Mouse (Mus musculus) Patski (cell line): ENCODE results near the gene Fam20a. TPM values are rescaled to one million over a fixed set of nuclear protein-coding genes. Genes with fewer than 3 reads are reported as not detected.

Experiments used
- ATAC-seq: fragments of 100-300 bp; one replicate; pipeline ENCODE4 v1.8.0; 2021
- CTCF ChIA-PET: fragments of 350-600 bp; sonication (Branson Sonifier 250); formaldehyde crosslinking; loops from one replicate; lab custom pipeline; 2022; ENCODE audit warnings: inconsistent platforms; lab: Charles Lee
- POLR2A ChIA-PET: fragments of 350-600 bp; sonication (Branson Sonifier 250); formaldehyde crosslinking; loops from one replicate; lab custom pipeline; 2022; ENCODE audit warnings: antibody characterized with exemption, inconsistent platforms; lab: Charles Lee
- DNase-seq: peaks from one replicate; pipeline ENCODE4 v3.0.0-alpha.2; 2011; ENCODE audit warnings: low read depth, low spot score
- H3K27me3 ChIP-seq: fragments of 371-371 bp; one replicate; pipeline ENCODE4 v1.5.1; 2021
- CTCF ChIP-seq: fragments of 100-300 bp; IDR thresholded peaks from one replicate; pipeline ENCODE4 v1.5.1; 2021
- in situ Hi-C: fragments of 300-500 bp; cut with MboI; formaldehyde crosslinking; loops from 3 replicates; pipeline ENCODE4 v1.11.1; 2018; ENCODE audit warnings: low pct_unique_long_range_greater_than_20kb, mixed read lengths
- polyA plus RNA-seq: library from polyadenylated mRNA; unstranded; gene quantifications from one replicate; pipeline ENCODE4 v1.2.3, GENCODE M21; 2021

Fam20a gene
- polyA plus RNA-seq, 1 experiment from 2014 or later: 0.14 TPM

- in situ Hi-C loops: no loop called here
- ChIA-PET CTCF (interaction anchor here (1.5 kb wide), 1 partner anchor 14 kb away, joined by 3 read pairs; the partner anchor contains the start of gene Fam20a), POLR2A (no interaction called here)
- ATAC-seq (no peak), DNase-seq (no peak)
- TF ChIP-seq CTCF: no peak
- peaks cover 4% of the 10 kb centered on the region for H3K27me3 ChIP-seq
These were observed 14.3 kb upstream of the Fam20a start for GRCm38 (mm10) chr11:109736406-109736805.

DNA sequence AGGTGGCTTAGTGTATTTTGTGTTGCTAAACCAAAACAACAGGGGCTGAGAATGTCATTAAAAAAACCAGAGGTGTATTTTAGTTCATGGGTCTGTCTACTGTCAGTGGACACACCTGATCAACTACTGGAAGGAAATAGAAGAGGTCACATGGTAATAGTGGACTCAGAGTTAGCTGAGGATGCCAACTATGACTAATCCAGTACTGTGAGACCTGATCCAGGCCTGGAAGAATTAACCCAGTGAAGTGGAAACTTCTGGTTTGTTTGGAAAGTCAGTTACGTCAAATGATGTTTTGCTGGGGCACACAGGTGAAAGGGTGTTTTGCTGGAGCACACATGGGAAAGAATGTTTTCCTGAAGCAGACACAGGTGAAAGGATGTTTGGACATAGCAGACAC lies 12.3 kb upstream of the Fam20a start:
- CTCF ChIA-PET: no interaction called here
- in situ Hi-C loops: no loop called here

GRCm38 (mm10) chr11:109732726-109733438 lies 10.8 kb upstream of the Fam20a start:
- TF ChIP-seq CTCF: no peak
- ChIA-PET POLR2A (no interaction called here), CTCF (no interaction called here)
- in situ Hi-C loops: no loop called here
- DNase-seq (no peak), ATAC-seq (no peak)
- peaks cover 4% of the 10 kb centered on the region for H3K27me3 ChIP-seq

More for the DNA sequence above, 12.3 kb upstream of the Fam20a start:
- DNase-seq (no peak), ATAC-seq (no peak)
- no peak for TF ChIP-seq CTCF
- H3K27me3 ChIP-seq: peaks cover 4% of the 10 kb centered on the region
- POLR2A ChIA-PET: no interaction called here

DNA sequence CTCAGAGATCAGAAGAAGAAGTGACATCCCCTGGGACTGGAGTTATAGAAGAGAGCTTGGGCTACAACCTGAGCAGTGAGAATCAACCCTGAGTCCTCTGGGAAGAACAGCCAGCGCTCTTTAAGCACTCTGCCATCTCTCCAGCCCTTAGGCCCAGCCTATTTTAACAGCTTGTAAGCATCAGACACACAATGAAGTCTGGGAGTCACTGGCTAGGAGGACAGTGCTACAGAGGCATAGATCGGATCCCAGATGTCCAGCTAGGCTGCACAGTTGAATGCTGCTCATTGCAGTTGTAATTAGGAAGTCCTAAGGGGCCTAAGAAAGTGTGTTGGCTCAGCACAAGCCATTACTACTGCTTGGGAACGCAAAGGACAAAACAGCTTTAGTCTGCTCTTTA lies 6.3 kb upstream of the Fam20a start:
- POLR2A ChIA-PET: no interaction called here
- DNase-seq (no peak), ATAC-seq (no peak)
- in situ Hi-C loops: no loop called here
- TF ChIP-seq CTCF: no peak
- H3K27me3 ChIP-seq: no peaks in the 10 kb centered on the region
- CTCF ChIA-PET: no interaction called here

GRCm38 (mm10) chr11:109722711-109723110 lies 632 bp upstream of the Fam20a start:
- POLR2A ChIA-PET: interaction anchor here (0.6 to 1.0 kb wide), 2 partner anchors 51 to 72 kb away, joined by 5 to 6 read pairs; no protein-coding TSS in a partner anchor
- CTCF ChIA-PET: interaction anchor here (1.1 to 1.5 kb wide), 3 partner anchors 15 to 54 kb away, joined by 3 to 4 read pairs (median 3); no protein-coding TSS in a partner anchor
- no peak for TF ChIP-seq CTCF
- ATAC-seq (no peak), DNase-seq (no peak)
- in situ Hi-C loops: no loop called here
- H3K27me3 ChIP-seq: peaks cover 19% of the 10 kb centered on the region

DNA sequence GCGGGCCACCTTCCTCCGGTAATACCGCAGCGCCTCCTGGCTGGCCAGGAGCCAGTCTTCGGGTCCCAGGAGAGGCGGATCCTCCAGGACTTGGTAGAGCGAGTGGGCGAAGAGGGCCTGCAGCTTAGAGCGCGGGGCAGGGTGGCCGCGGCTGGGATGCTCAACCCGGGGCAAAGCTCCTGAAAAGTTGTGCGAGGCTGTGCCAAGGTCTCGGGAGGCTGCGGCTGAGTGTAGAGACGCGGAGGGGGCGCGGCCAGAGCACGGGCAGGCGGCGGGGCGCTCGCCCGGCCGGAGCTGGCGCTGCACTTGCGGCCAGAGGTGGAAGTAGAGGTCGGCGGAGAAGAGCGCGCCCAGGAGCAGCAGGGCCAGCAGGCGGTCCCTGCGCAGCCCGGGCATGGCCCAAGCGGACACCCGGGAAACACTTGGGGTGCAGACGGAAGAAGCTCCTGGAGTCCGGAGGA lies 729 bp downstream of the Fam20a start:
- peak; percentile 37 for ATAC-seq
- ChIA-PET POLR2A (no interaction called here), CTCF (interaction anchor here (1.1 to 1.5 kb wide), 3 partner anchors 16 to 53 kb away, joined by 3 to 4 read pairs (median 3); no protein-coding TSS in a partner anchor)
- in situ Hi-C loops: no loop called here
- no peak for TF ChIP-seq CTCF
- H3K27me3 ChIP-seq: peaks cover 30% of the 10 kb centered on the region
- no peak for DNase-seq

- in situ Hi-C loops: no loop called here
- CTCF ChIA-PET: no interaction called here
- POLR2A ChIA-PET: no interaction called here
- peaks cover 30% of the 10 kb centered on the region for H3K27me3 ChIP-seq
- ATAC-seq (no peak), DNase-seq (no peak)
- no peak for TF ChIP-seq CTCF
These were observed 1.2 kb downstream of the Fam20a start for GRCm38 (mm10) chr11:109720809-109721319.

DNA sequence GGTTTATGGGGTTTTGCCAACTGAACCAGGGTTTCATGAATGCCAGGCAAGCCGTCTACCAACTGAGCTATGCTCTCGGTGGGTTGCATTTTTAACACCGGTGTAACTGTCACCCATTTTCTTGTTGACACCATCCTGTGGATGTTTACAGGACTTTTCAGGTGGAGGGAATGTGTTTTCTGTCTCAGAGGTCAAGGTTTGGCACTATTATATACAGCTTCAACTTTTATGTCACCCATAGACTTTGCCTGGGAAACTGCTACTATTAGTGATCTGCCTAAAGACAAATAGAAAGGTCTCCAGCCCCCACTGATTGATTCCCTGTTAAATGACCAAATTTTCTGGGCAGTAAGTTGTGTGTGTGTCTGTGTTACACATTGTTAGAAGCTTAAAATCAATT lies 2.7 kb downstream of the Fam20a start:
- no peak for DNase-seq
- ChIA-PET CTCF (no interaction called here), POLR2A (no interaction called here)
- no peak for TF ChIP-seq CTCF
- in situ Hi-C loops: no loop called here
- ATAC-seq: no peak
- H3K27me3 ChIP-seq: peaks cover 30% of the 10 kb centered on the region

DNA sequence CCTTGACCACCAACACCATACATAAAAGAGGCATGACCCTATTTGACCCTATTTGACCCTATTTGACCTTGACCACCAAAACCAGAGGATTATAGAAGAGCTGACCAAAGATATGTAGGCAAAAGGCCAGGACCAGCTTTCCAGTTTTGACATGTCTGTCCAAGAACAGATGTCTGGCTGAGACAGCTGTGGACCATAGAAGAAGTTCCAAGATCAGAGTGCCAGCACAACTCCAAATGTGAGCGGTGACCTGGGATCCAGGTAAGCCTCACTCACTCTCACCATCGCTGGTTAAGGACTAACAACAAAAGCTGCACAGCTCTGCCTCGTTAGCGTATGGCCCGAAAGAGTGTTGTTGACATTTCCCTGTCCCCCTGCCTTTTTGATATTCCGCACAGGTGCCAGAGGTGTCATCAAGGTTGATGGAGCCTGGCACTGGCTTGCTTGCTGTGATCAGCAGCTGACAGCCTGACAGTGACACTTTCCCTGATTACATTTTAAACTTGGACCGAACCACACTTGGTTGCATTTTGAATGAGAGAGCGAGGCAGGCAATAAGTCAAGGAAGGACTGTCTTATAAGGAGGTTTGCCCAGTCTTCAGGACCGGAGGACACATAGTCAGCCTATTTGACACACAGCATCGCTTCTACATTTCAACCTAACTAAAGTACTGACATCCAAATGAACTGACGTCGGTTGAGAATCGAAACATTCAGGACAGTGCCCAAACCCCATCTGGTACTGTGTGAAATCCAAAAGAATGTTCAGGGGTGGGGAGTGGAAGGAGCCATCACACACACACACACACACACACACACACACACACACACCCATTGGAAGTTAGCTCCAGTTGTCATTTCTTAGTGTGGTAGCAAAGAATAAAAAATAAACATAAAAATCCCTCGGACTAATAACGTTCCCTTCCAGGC lies 3.8 kb downstream of the Fam20a start:
- in situ Hi-C loops: no loop called here
- ATAC-seq: no peak
- ChIA-PET CTCF (no interaction called here), POLR2A (no interaction called here)
- H3K27me3 ChIP-seq: peaks cover 30% of the 10 kb centered on the region
- no peak for TF ChIP-seq CTCF
- DNase-seq: no peak

DNA sequence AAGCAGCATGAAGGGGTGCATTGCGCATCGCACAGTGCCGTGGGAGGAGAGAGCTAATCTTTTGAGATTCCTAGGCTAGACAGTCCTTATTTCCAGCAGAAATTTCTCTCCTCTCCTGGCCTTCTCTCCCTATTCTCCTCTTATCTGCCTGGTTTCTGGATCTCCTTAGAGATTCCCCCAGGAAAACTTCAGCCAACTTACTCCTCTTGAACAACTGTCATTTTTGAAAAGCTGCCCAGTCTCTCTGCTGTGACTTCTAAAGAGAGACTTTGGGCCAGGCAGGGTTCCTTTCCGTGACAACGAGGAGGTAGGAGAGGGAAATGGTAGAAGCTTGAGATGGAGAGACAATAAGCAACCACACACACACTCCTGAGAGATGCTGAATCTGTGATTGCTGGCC lies 4.6 kb downstream of the Fam20a start:
- POLR2A ChIA-PET: no interaction called here
- DNase-seq: no peak
- CTCF ChIA-PET: no interaction called here
- in situ Hi-C loops: no loop called here
- peaks cover 30% of the 10 kb centered on the region for H3K27me3 ChIP-seq
- no peak for TF ChIP-seq CTCF
- ATAC-seq: no peak
